Mouse (Mus musculus) spleen, adult 2 months (tissue): ENCODE measurements around the gene Shkbp1. TPM values are rescaled to one million over a fixed set of nuclear protein-coding genes. Genes with fewer than 3 reads are reported as not detected.

Source experiments
- DNase-seq, 2 experiments: peaks; one replicate each; pipeline versions ENCODE4 v3.0.0 to v3.0.0-alpha.2; 2012 to 2021; ENCODE audit warnings: low spot score in 2 of 2, low read depth in 1 of 2
- H3K27ac ChIP-seq: fragments of 200-500 bp; 2 replicates; pipeline ENCODE4 v1.5.1; 2012; ENCODE audit warnings: low read length, inconsistent platforms; ENCODE audit not compliant: insufficient read depth
- H3K27me3 ChIP-seq: fragments of 200-500 bp; 2 replicates; pipeline ENCODE4 v1.6.1; 2012; ENCODE audit warnings: mild to moderate bottlenecking, moderate library complexity, low read length, inconsistent platforms; ENCODE audit not compliant: control insufficient read depth, insufficient read depth
- H3K36me3 ChIP-seq: fragments of 200-500 bp; 2 replicates; pipeline ENCODE4 v1.6.1; 2012; ENCODE audit warnings: mild to moderate bottlenecking, low read length, inconsistent platforms; ENCODE audit not compliant: control insufficient read depth, insufficient read depth
- H3K4me1 ChIP-seq: fragments of 200-500 bp; 2 replicates; pipeline ENCODE4 v1.6.1; 2011; ENCODE audit warnings: inconsistent platforms; ENCODE audit not compliant: control insufficient read depth, insufficient read depth, insufficient read length
- H3K4me3 ChIP-seq: fragments of 200-500 bp; 2 replicates; pipeline ENCODE4 v1.5.1; 2011; ENCODE audit warnings: mild to moderate bottlenecking, inconsistent platforms; ENCODE audit not compliant: insufficient read depth, insufficient read length; ENCODE audit errors: extremely low read depth
- CTCF ChIP-seq: fragments of 200-500 bp; IDR thresholded peaks from 2 replicates; pipeline ENCODE4 v1.5.1; 2011; ENCODE audit warnings: mild to moderate bottlenecking, inconsistent platforms; ENCODE audit not compliant: insufficient read depth, insufficient read length, insufficient replicate concordance; ENCODE audit errors: extremely low read depth
- POLR2A ChIP-seq: fragments of 200-500 bp; IDR thresholded peaks from 2 replicates; pipeline ENCODE4 v1.6.1; 2011; ENCODE audit warnings: low read depth, low read length, inconsistent platforms
- WGBS: fragments of 180-500 bp; shearing (Covaris S2); methylation state at CpG from one replicate; pipeline ENCODE4 v1.1.7; 2018; 5-methylcytosine and 5-hydroxymethylcytosine counted together
- polyA plus RNA-seq: library from polyadenylated mRNA; depleted of rRNA; stranded (reverse); fragments of >200 nt; gene quantifications from 2 replicates; pipeline ENCODE4 v1.2.3, GENCODE M21; 2012

Gene Shkbp1
- polyA plus RNA-seq, 1 experiment, result 130 TPM

DNA sequence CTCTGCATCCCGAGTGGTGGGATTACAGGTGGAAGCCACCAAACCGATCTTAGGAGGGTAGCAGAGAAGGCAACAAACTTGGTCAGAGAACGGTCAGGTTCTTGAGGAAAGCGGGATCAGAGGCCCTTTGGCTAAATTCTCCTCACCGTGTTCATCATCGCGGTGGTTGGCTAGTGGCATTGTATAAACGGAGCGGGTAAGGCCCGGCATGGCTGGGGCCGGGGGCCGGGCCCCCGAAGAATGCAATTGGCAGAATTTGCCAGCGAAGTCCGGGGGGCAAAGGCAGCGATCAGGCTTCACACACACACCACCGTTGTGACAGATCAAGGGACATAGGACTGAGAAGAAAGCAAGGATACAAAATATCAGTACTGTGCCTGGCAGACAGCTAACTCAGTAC lies 25.8 kb downstream of the Shkbp1 start:
- TF ChIP-seq POLR2A (no peak), CTCF (no peak)
- Histone ChIP-seq H3K36me3 (no peaks in the 10 kb centered on the region), H3K27ac (no peak overlapping the region), H3K4me3 (no peak overlapping the region), H3K27me3 (peaks cover 11% of the 10 kb centered on the region), H3K4me1 (peaks cover 30% of the 10 kb centered on the region)
- 25% methylated on average over 17 of the region's 17 CpGs for WGBS
- DNase-seq, result no peak

DNA sequence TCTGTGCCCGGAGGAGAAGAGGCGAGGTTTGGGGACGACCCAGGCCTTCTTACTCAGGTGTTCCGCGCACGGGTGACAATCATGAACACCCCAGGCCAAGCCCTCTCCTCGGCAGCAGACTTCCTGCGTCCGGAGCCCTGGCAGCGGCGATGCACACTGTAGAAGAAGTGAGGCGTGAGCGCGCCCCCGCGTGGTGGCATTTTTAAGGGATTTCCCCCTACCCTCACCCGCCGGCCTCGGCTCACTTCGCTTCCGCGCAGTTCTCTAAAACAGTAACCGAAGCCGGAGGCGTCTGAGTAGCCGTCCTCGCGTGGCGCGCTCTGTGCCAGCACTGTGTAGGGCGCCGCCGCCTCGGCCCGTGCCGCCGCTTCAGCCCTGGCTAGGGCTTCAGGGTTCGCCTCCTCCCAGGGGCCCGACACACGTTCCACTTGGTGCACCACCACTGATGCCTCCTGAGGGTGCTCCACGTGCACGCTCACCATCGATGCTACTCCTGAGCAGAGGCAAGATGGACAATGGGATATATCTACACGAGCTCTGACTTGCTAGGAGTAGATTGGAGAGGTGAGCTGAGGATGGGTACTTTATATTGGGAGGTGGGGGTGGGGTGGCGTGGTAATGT lies 26.4 kb downstream of the Shkbp1 start:
- Histone ChIP-seq H3K36me3 (no peaks in the 10 kb centered on the region), H3K27ac (no peak overlapping the region), H3K27me3 (peaks cover 8% of the 10 kb centered on the region; the same call in 1 of the 2 replicates), H3K4me3 (peak overlapping the region; percentile 34; the same call in 1 of the 2 replicates), H3K4me1 (peaks cover 30% of the 10 kb centered on the region)
- peak; percentile 76 for TF ChIP-seq CTCF
- no peak for TF ChIP-seq POLR2A
- DNase-seq, result peak; percentile 76 to 91
- 5% methylated on average over 45 of the region's 45 CpGs for WGBS

GRCm38 (mm10) chr7:27328648-27329047 lies 27.2 kb downstream of the Shkbp1 start:
- Histone ChIP-seq H3K36me3 (no peaks in the 10 kb centered on the region), H3K4me1 (peaks cover 30% of the 10 kb centered on the region), H3K27ac (no peak overlapping the region), H3K27me3 (peaks cover 5% of the 10 kb centered on the region; the same call in 1 of the 2 replicates), H3K4me3 (no peak overlapping the region)
- 25% methylated on average over 16 of the region's 16 CpGs for WGBS
- no peak for TF ChIP-seq CTCF
- TF ChIP-seq POLR2A, result no peak
- DNase-seq, result no peak

DNA sequence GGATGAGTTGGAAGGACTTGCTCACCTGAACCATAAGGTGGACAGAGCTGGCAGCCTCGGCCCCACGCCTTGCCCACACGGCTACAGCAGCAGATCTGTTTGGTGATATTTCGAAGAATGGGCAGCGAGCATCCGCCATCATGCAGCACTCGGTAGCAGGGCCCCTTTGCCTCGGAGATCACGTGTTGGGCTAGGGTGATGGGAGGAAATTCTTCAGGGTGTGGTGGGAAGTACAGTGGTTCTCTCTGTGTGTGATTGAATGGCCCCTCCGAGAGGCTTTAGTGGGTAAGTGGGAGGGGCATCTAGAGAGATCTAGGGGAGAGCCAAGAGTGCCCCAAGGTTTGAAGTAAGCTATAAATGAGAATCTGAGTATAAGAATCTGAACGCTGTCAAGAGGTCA lies 27.7 kb downstream of the Shkbp1 start:
- no peak for DNase-seq
- 72% methylated on average over 11 of the region's 11 CpGs for WGBS
- H3K27me3 ChIP-seq, result peaks cover under 1% of the 10 kb centered on the region; the same call in 1 of the 2 replicates
- no peak for TF ChIP-seq POLR2A
- no peak for TF ChIP-seq CTCF
- no peak overlapping the region for H3K27ac ChIP-seq
- H3K36me3 ChIP-seq, result no peaks in the 10 kb centered on the region
- H3K4me3 ChIP-seq, result no peak overlapping the region
- H3K4me1 ChIP-seq, result peaks cover 28% of the 10 kb centered on the region

GRCm38 (mm10) chr7:27327500-27327899 lies 28.3 kb downstream of the Shkbp1 start:
- DNase-seq, result no peak
- Histone ChIP-seq H3K27ac (no peak overlapping the region), H3K36me3 (no peaks in the 10 kb centered on the region), H3K4me3 (no peak overlapping the region), H3K4me1 (peaks cover 23% of the 10 kb centered on the region), H3K27me3 (no peaks in the 10 kb centered on the region; the same call in 1 of the 2 replicates)
- TF ChIP-seq POLR2A (no peak), CTCF (no peak)
- 92% methylated on average over 8 of the region's 8 CpGs for WGBS

GRCm38 (mm10) chr7:27326101-27326880 lies 29.5 kb downstream of the Shkbp1 start:
- DNase-seq, result no peak
- Histone ChIP-seq H3K36me3 (no peaks in the 10 kb centered on the region), H3K27me3 (no peaks in the 10 kb centered on the region), H3K27ac (no peak overlapping the region), H3K4me1 (peaks cover 16% of the 10 kb centered on the region), H3K4me3 (no peak overlapping the region)
- 61% methylated on average over 34 of the region's 34 CpGs for WGBS
- no peak for TF ChIP-seq CTCF
- TF ChIP-seq POLR2A, result no peak
